Mouse (Mus musculus) heart, adult 18-20 months (tissue): ENCODE data around the gene Ugt8a. TPM values are rescaled to one million over a fixed set of nuclear protein-coding genes. Genes with fewer than 3 reads are reported as not detected.

Source experiments
- DNase-seq, 2 experiments: peaks; one replicate each; pipeline ENCODE4 v3.0.0; 2021 to 2022; ENCODE audit warnings: mixed read lengths in 1 of 2
- long read RNA-seq, 2 experiments: library from polyadenylated mRNA; stranded (forward); transcript quantifications; one replicate each; pipeline ENCODE4 v2.0.0; 2021
- total RNA-seq, 2 experiments: library from RNA; stranded (reverse); gene quantifications; 2 replicates each; pipeline ENCODE4 v1.2.3; 2021

The Ugt8a gene
- not detected for total RNA-seq
- long read RNA-seq, experiment 1, partial matches to known transcripts, result 0 of 1 reads
- long read RNA-seq, experiment 1, other reads (novel, unspliced or antisense), result 1 of 1 reads
- long read RNA-seq, experiment 2, result 0 reads

- DNase-seq, result no peak
Measured at GRCm38 (mm10) chr3:125938092-125938755, at the start of gene Ugt8a. TSS of gene Ugt8a (minus strand) at chr3:125938619.

- DNase-seq, result no peak
Measured at GRCm38 (mm10) chr3:125986639-125987038, 48.2 kb upstream of the Ugt8a start.

DNA sequence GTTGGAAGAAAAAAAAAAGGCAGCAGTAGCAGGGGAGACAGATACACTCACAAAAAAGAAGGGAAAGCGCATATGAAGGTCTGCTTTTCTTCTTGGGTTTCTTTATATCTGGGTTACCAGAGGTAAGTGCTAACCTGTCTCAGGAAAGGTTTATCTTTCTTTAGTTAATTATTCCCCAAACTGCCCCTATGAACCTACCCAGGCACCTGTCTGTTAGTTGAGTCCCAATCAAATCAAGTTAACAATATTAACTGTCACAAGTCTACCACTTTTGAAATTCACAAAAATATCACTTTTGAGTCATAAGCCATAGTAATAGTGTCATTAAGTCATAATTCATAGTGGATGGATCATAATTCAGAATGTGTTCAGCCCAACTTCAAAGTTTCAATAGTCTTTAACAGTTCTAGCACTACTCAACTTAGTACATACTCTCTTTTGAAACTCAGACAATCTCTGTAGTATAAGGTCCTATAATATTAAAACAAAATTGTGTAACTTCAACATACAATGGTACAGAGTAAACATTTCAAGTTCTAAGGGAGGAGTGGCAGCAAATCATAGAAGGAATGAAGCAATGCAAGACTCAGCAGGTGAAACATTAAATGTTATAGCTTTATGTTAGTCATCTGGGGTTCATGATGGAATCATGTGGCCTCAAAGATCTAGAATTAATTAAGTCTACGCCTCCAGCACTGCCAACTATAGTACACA, 45.4 kb upstream of the Ugt8a start:
- DNase-seq, result no peak

DNA sequence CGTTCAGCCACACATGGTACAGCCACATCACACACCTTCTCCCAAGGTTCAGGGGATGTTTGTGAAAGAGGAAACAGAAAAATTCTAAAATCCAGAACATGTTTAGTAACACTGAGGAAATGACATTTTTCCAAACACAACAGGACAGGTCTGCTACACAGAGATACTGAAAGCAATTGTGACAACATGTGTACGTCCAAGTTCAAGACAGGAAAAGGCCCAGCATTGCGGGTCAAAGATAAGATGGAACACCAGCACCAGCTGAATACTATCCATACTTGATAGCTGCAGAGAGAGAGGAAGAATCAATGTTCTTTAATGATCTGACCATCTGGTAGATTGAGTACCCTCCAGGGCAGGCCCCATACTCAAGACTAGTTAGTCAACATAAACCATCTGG, 41.1 kb upstream of the Ugt8a start:
- DNase-seq, result no peak

DNA sequence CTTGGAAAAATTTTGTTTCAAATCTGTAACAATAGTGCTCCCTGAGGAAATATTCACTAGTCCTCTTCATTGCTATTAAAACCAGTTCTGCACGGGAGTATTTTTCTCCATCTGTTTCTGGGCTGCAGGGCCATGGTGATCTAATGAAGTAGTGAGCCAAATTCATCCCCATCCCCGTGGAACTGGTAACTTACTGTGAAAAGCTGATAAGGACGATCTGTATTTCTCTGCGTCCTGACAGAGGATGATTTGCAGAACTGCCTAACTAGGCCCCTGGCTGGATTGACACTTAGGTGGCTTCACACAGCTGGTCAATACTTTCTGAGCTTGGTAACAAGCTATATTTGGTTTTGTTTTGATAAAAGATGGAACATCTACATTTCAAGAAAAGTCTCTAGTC, 37.5 kb upstream of the Ugt8a start:
- DNase-seq, result no peak

GRCm38 (mm10) chr3:125969458-125969857, 31.0 kb upstream of the Ugt8a start:
- no peak for DNase-seq

DNA sequence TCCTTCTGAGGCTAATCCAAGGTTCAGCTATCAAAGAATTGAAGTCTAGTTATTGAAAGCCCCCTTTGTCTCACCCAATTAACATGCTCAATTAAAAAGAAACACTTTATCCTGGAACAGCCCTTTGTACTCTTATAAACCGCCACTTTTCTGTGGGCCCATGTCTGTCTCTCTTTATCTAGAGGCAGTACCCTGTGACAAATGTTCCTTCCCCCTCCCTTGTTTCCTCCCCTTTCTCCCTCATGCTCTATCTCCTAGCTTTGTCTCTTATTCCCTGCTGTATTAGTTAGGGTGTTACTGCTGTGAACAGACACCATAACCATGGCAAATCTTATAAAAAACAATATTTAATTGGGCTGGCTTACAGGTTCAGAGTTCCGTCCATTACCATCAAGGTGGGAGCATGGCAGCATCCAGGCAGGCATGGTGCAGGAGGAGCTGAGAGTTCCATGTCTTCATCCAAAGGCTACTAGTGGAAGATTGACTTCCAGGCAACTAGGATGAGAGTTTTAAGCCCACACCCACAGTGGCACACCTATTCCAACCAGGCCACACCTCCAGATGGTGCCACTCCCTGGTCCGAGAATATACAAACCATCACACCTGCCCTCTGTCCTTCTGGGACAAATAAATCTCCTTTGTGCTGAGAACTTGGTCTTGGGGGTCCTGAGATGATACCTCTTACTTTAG, 17.9 kb upstream of the Ugt8a start:
- DNase-seq, result no peak

- DNase-seq, result no peak
Measured at GRCm38 (mm10) chr3:125954881-125955280, 16.5 kb upstream of the Ugt8a start.

- DNase-seq, result no peak
Measured at GRCm38 (mm10) chr3:125940811-125941210, 2.4 kb upstream of the Ugt8a start.

DNA sequence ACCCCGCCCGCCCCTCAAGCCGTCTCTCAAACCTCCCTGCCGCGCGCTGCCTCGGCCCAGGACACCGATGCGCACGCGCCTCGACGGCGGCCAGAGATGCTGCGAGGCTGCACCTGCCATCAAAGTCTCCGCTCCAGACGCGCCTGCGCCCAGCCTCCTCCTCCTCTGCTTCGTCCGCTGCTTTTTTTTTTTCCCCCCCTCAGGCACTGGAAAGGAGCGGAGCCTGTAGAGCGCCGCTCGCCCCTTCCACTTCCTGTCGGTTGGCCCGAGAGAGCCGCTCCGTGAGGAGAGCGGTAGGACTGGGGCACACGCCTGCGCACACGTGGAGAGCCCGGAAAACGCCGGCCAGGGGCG, 314 bp upstream of the Ugt8a start:
- no peak for DNase-seq

DNA sequence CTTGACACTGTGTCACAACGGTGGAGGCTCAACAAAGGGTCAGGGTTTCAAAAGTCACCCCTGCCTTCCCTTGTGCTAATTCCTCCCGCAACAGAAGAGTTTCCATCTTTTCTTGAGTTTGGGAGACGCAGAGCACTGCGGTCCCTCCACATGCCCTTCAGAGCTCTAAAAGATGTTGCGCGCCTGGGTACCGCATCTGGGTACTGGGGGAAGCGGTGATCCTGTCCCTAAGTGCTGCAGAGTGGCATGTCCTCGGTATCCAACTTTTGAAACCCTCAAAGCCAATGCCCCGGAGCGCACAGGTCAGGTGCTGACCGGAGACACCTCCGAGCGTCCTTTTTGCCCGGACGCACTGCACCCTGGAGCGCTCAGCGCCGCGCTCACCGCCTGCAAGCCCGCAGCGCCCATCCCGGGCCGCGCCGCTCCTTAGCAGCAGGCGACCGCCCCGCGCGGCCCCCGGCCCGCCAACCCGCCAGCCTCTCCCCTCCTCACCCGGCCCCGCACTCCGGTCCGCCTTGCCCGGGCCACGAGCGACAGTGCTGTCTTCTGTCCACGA, 805 bp downstream of the Ugt8a start:
- DNase-seq, result no peak

GRCm38 (mm10) chr3:125935796-125936195, 2.6 kb downstream of the Ugt8a start:
- DNase-seq, result no peak

GRCm38 (mm10) chr3:125932594-125933237, 5.7 kb downstream of the Ugt8a start:
- no peak for DNase-seq

GRCm38 (mm10) chr3:125931059-125931458, 7.4 kb downstream of the Ugt8a start:
- no peak for DNase-seq

GRCm38 (mm10) chr3:125920876-125921275, 17.5 kb downstream of the Ugt8a start:
- no peak for DNase-seq

- DNase-seq, result no peak
Measured at GRCm38 (mm10) chr3:125898976-125899375, 39.4 kb downstream of the Ugt8a start.

- DNase-seq, result no peak
Measured at GRCm38 (mm10) chr3:125887109-125887508, 51.3 kb downstream of the Ugt8a start.

GRCm38 (mm10) chr3:125884879-125885278, 53.5 kb downstream of the Ugt8a start:
- no peak for DNase-seq

- no peak for DNase-seq
Measured at GRCm38 (mm10) chr3:125884423-125884822, 54.0 kb downstream of the Ugt8a start.

- DNase-seq, result no peak
Measured at GRCm38 (mm10) chr3:125883009-125883408, 55.4 kb downstream of the Ugt8a start.

DNA sequence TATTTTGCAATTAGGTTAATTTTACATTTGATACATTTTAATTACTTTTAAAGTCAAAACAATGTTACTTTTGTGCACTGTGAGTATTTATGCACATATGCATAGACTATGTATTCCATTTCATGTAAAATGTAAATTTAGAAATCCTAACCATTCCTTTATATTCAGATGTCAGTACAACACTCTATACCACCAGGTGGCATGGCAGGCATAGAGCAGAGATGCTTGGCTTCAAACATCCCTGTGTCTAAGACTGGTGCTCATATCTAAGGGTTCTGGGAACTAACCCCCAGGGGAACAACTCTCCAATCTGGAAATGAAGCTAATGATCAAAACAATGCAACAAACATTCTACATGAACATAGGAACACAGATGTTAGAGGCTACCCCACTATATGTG, 56.6 kb downstream of the Ugt8a start:
- DNase-seq, result no peak

GRCm38 (mm10) chr3:125874371-125874770, 64.0 kb downstream of the Ugt8a start:
- no peak for DNase-seq
